Mouse (Mus musculus) embryonic facial prominence, embryonic 14.5 days (tissue): ENCODE results near the gene Bmpr2. TPM values are rescaled to one million over a fixed set of nuclear protein-coding genes. Genes with fewer than 3 reads are reported as not detected.

Source experiments
- ATAC-seq: fragments of 200-750 bp; cut with Nextera tagmentation; 2 replicates; pipeline ENCODE4 v1.8.0; 2017; ENCODE audit warnings: low read depth, moderate number of reproducible peaks, moderate TSS enrichment
- DNase-seq: peaks from one replicate; pipeline ENCODE4 v3.0.0-alpha.2; 2015; ENCODE audit warnings: low spot score
- H3K27ac ChIP-seq: fragments of 300-500 bp; sonication (generic); replicated peaks from 2 replicates; pipeline ENCODE4 v1.5.1; 2014; ENCODE audit warnings: low read depth, mild to moderate bottlenecking, low read length, moderate library complexity
- H3K27me3 ChIP-seq: fragments of 300-500 bp; sonication (generic); replicated peaks from 2 replicates; pipeline ENCODE4 v1.6.1; 2014; ENCODE audit warnings: low read length; ENCODE audit not compliant: control insufficient read depth, insufficient read depth
- H3K36me3 ChIP-seq: fragments of 300-500 bp; sonication (generic); 2 replicates; pipeline ENCODE4 v1.6.1; 2014; ENCODE audit warnings: low read length, mixed read lengths; ENCODE audit not compliant: control insufficient read depth, insufficient read depth
- H3K4me1 ChIP-seq: fragments of 300-500 bp; sonication (generic); 2 replicates; pipeline ENCODE4 v1.6.1; 2014; ENCODE audit warnings: antibody characterized with exemption, low read length; ENCODE audit not compliant: control insufficient read depth, insufficient read depth
- H3K4me2 ChIP-seq: fragments of 300-500 bp; sonication (generic); 2 replicates; pipeline ENCODE4 v1.6.1; 2014; ENCODE audit warnings: low read depth, mild to moderate bottlenecking, low read length, moderate library complexity, mixed read lengths
- H3K4me3 ChIP-seq: fragments of 300-500 bp; sonication (generic); 2 replicates; pipeline ENCODE4 v1.5.1; 2014; ENCODE audit warnings: low read depth, mild to moderate bottlenecking, low read length
- H3K9ac ChIP-seq: fragments of 300-500 bp; sonication (generic); 2 replicates; pipeline ENCODE4 v1.6.1; 2014; ENCODE audit warnings: low read depth, mild to moderate bottlenecking, low read length, moderate library complexity, mixed read lengths
- H3K9me3 ChIP-seq: fragments of 300-500 bp; sonication (generic); 2 replicates; pipeline ENCODE4 v1.6.1; 2016; ENCODE audit warnings: low read length; ENCODE audit not compliant: control insufficient read depth
- WGBS: fragments of 180-500 bp; shearing (Covaris S2); extraction: QIAGEN DNeasy Blood & Tissue Kit; methylation state at CpG from one replicate; pipeline ENCODE4 v1.1.7; 2014; 5-methylcytosine and 5-hydroxymethylcytosine counted together
- polyA plus RNA-seq: library from polyadenylated mRNA; unstranded; fragments of >200 nt; fragmentation: Nextera tagmentation; extraction: Ambion mirVana; gene quantifications from 2 replicates; pipeline ENCODE4 v1.2.1, GENCODE M21; 2014

Gene Bmpr2
- polyA plus RNA-seq, 1 experiment from 2014 or later, result 15.4 TPM

DNA sequence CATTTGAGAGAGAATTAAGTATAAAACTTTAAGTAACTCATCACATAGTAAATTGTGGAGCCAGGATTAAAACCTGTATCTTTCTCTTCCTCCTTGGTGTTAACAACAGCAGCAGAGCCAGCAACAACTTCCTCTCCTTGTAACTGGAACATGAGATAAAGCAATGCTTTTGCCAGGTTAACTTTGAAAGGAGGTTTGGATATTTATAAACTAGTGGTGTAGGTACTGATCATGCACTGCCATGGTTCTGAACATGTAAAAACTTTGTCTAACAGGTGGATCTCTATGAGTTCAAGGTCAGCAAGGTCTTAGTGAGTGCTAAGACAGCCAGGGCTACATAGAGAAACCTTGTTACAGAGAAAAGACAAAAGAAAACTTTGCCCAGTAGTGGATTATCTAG lies 3.4 kb downstream of the Bmpr2 start:
- Histone ChIP-seq H3K36me3 (0 out of 2 replicates have a peak, but pooled peaks cover 5% of the 10 kb centered on the region), H3K9ac (peak overlapping the region; percentile 52), H3K4me3 (peak overlapping the region; percentile 38), H3K27ac (no peak overlapping the region), H3K9me3 (no peaks in the 10 kb centered on the region), H3K27me3 (no peaks in the 10 kb centered on the region), H3K4me1 (peaks cover 14% of the 10 kb centered on the region), H3K4me2 (peak overlapping the region; percentile 67)
- ATAC-seq (no peak), DNase-seq (no peak)

DNA sequence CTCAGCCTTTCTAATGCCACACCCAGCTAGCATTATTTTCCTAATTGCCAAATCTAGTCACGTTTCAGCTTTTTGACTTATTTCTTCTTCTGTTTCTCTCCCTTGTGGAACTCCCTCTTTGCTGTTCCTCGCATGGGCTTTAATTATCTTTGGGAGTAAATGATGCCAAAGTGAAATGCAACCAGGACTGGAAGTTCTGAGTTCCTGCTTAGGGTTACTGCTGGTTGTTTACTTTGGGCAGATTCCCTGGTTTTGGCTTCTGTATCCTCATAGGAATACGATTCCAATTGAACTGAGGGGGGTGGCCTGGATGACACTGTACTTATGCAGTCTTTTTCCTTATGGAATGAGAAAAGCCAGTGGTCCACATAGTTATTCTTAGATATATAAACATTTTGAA lies 8.7 kb downstream of the Bmpr2 start:
- 64% methylated on average over 3 of the region's 3 CpGs for WGBS
- no peak overlapping the region for H3K9ac ChIP-seq
- no peak overlapping the region for H3K4me3 ChIP-seq
- DNase-seq (peak; percentile 6), ATAC-seq (no peak)
- H3K27ac ChIP-seq, result no peak overlapping the region
- H3K4me1 ChIP-seq, result peaks cover 9% of the 10 kb centered on the region
- H3K27me3 ChIP-seq, result no peaks in the 10 kb centered on the region
- H3K9me3 ChIP-seq, result no peaks in the 10 kb centered on the region
- 0 out of 2 replicates have a peak, but pooled peaks cover 5% of the 10 kb centered on the region for H3K36me3 ChIP-seq
- no peak overlapping the region for H3K4me2 ChIP-seq

GRCm38 (mm10) chr1:59781080-59781479 lies 17.9 kb downstream of the Bmpr2 start:
- Histone ChIP-seq H3K9me3 (no peaks in the 10 kb centered on the region), H3K9ac (no peak overlapping the region), H3K4me3 (no peak overlapping the region), H3K4me2 (no peak overlapping the region), H3K27me3 (no peaks in the 10 kb centered on the region), H3K27ac (no peak overlapping the region), H3K36me3 (peaks cover 4% of the 10 kb centered on the region; the same call in 1 of the 2 replicates), H3K4me1 (no peaks in the 10 kb centered on the region)
- DNase-seq (no peak), ATAC-seq (no peak)
- WGBS, result 84% methylated on average over 1 of the region's 1 CpGs

GRCm38 (mm10) chr1:59788975-59789374 lies 25.8 kb downstream of the Bmpr2 start:
- Histone ChIP-seq H3K9ac (no peak overlapping the region), H3K4me3 (no peak overlapping the region), H3K27ac (no peak overlapping the region), H3K4me1 (no peaks in the 10 kb centered on the region), H3K4me2 (no peak overlapping the region), H3K36me3 (no peaks in the 10 kb centered on the region), H3K27me3 (no peaks in the 10 kb centered on the region), H3K9me3 (no peaks in the 10 kb centered on the region)
- DNase-seq (no peak), ATAC-seq (no peak)
- WGBS, result 76% methylated on average over 6 of the region's 6 CpGs

DNA sequence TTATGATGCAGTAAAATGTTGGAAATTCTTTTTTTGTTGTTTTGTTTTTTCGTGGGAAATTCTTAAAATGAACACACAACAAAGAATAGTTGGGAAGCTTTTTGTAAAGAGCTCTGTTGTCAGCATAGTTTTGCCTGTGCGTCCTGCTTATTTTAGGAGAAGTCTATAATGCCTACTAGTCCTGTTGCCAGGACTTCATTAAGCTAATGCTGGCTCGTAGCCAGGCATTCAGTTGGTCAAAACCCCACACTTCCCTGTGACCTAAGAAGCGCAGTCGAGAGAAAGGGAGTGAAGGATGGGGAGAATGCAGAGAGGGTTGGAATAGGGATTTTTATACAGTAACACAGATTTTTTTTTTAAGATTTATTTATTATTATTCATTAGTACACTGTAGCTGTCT lies 26.5 kb downstream of the Bmpr2 start:
- Histone ChIP-seq H3K36me3 (no peaks in the 10 kb centered on the region), H3K9ac (no peak overlapping the region), H3K9me3 (no peaks in the 10 kb centered on the region), H3K4me2 (no peak overlapping the region), H3K27ac (no peak overlapping the region), H3K4me3 (no peak overlapping the region), H3K4me1 (no peaks in the 10 kb centered on the region), H3K27me3 (no peaks in the 10 kb centered on the region)
- 84% methylated on average over 5 of the region's 5 CpGs for WGBS
- DNase-seq (peak; percentile 43), ATAC-seq (no peak)

DNA sequence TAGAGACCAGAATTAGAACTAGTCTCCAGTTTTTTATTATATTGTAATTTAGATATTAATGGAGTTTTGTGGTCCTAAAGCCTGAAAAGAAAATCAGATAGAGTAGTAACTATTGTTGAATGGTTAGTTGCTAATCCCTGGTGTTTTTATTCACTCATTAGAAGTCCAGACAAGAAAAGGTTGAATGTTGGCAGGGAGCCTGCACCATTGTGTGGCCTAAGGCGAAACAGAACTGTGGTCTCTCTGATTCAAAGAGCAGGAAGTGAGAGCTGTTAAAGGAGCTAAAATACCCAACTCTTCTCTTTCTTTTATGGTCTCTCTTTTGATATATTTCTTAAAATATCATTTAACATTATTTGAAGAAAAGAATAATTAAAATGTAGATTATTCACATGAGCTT lies 32.1 kb downstream of the Bmpr2 start:
- Histone ChIP-seq H3K27ac (no peak overlapping the region), H3K4me3 (no peak overlapping the region), H3K4me1 (no peaks in the 10 kb centered on the region), H3K4me2 (no peak overlapping the region), H3K9me3 (no peaks in the 10 kb centered on the region), H3K27me3 (no peaks in the 10 kb centered on the region), H3K36me3 (no peaks in the 10 kb centered on the region), H3K9ac (no peak overlapping the region)
- 33% methylated on average over 1 of the region's 1 CpGs for WGBS
- ATAC-seq (no peak), DNase-seq (peak; percentile 69)

- 81% methylated on average over 2 of the region's 2 CpGs for WGBS
- no peaks in the 10 kb centered on the region for H3K9me3 ChIP-seq
- H3K4me1 ChIP-seq, result no peaks in the 10 kb centered on the region
- no peak overlapping the region for H3K9ac ChIP-seq
- no peak overlapping the region for H3K4me3 ChIP-seq
- DNase-seq (no peak), ATAC-seq (no peak)
- H3K4me2 ChIP-seq, result no peak overlapping the region
- no peak overlapping the region for H3K27ac ChIP-seq
- no peaks in the 10 kb centered on the region for H3K27me3 ChIP-seq
- no peaks in the 10 kb centered on the region for H3K36me3 ChIP-seq
Observed at GRCm38 (mm10) chr1:59797865-59798264, 34.7 kb downstream of the Bmpr2 start.

GRCm38 (mm10) chr1:59804363-59804762 lies 41.2 kb downstream of the Bmpr2 start:
- H3K4me2 ChIP-seq, result no peak overlapping the region
- no peaks in the 10 kb centered on the region for H3K36me3 ChIP-seq
- H3K4me3 ChIP-seq, result no peak overlapping the region
- H3K4me1 ChIP-seq, result no peaks in the 10 kb centered on the region
- no peak overlapping the region for H3K9ac ChIP-seq
- no peaks in the 10 kb centered on the region for H3K9me3 ChIP-seq
- 55% methylated on average over 2 of the region's 2 CpGs for WGBS
- H3K27ac ChIP-seq, result no peak overlapping the region
- DNase-seq (no peak), ATAC-seq (no peak)
- no peaks in the 10 kb centered on the region for H3K27me3 ChIP-seq

- Histone ChIP-seq H3K4me2 (no peak overlapping the region), H3K36me3 (no peaks in the 10 kb centered on the region), H3K4me1 (no peaks in the 10 kb centered on the region), H3K4me3 (no peak overlapping the region), H3K27ac (no peak overlapping the region), H3K9ac (no peak overlapping the region), H3K27me3 (no peaks in the 10 kb centered on the region), H3K9me3 (no peaks in the 10 kb centered on the region)
- no peak for DNase-seq
- ATAC-seq, result no peak
- 73% methylated on average over 2 of the region's 2 CpGs for WGBS
Observed at GRCm38 (mm10) chr1:59809921-59810320, 46.7 kb downstream of the Bmpr2 start.
